Mouse (Mus musculus) ES-Bruce4 (cell line): ENCODE data around the gene Zfp346. TPM values are rescaled to one million over a fixed set of nuclear protein-coding genes. Genes with fewer than 3 reads are reported as not detected.

ENCODE experiments used
- H3K27ac ChIP-seq: 2 replicates; pipeline ENCODE4 v1.5.1; 2012; ENCODE audit warnings: low read length, inconsistent platforms; ENCODE audit not compliant: insufficient read depth
- H3K27me3 ChIP-seq: 2 replicates; pipeline ENCODE4 v1.6.1; 2012; ENCODE audit warnings: mild to moderate bottlenecking, low read length, inconsistent platforms; ENCODE audit not compliant: control insufficient read depth, poor library complexity, insufficient read depth, severe bottlenecking
- H3K36me3 ChIP-seq: 2 replicates; pipeline ENCODE4 v1.6.1; 2012; ENCODE audit warnings: inconsistent platforms, mild to moderate bottlenecking, low read length, moderate library complexity; ENCODE audit not compliant: control insufficient read depth, poor library complexity, insufficient read depth, severe bottlenecking
- H3K4me1 ChIP-seq: one replicate; pipeline ENCODE4 v1.8.1; 2011; ENCODE audit warnings: low read length; ENCODE audit not compliant: control insufficient read depth, insufficient read depth
- H3K4me3 ChIP-seq: 2 replicates; pipeline ENCODE4 v1.5.1; 2011; ENCODE audit warnings: low read depth, mild to moderate bottlenecking, low read length
- H3K9ac ChIP-seq: 2 replicates; pipeline ENCODE4 v1.6.1; 2012; ENCODE audit warnings: low read depth, mild to moderate bottlenecking, inconsistent platforms; ENCODE audit not compliant: poor library complexity, severe bottlenecking
- H3K9me3 ChIP-seq: replicated peaks from 2 replicates; pipeline ENCODE4 v1.6.1; 2012; ENCODE audit warnings: mild to moderate bottlenecking, low read length, inconsistent platforms; ENCODE audit not compliant: control insufficient read depth, poor library complexity, insufficient read depth, severe bottlenecking
- CTCF ChIP-seq: IDR thresholded peaks from one replicate; pipeline ENCODE4 v1.8.1; 2011; ENCODE audit warnings: low read depth, low read length
- EP300 ChIP-seq: IDR thresholded peaks from 2 replicates; pipeline ENCODE4 v1.6.1; 2011; ENCODE audit warnings: low read depth, low read length; ENCODE audit not compliant: insufficient read depth
- POLR2A ChIP-seq: IDR thresholded peaks from one replicate; pipeline ENCODE4 v1.8.1; 2011; ENCODE audit warnings: low read length; ENCODE audit not compliant: insufficient read depth
- polyA plus RNA-seq: library from polyadenylated mRNA; stranded (reverse); fragments of >200 nt; gene quantifications from 2 replicates; pipeline ENCODE4 v1.2.4, GENCODE M21; 2011; ENCODE audit warnings: low read depth; ENCODE audit not compliant: missing spikeins, insufficient read depth, insufficient read length

The Zfp346 gene
- polyA plus RNA-seq, 1 experiment, result 37.0 TPM

GRCm38 (mm10) chr13:55171517-55172335 lies 66.6 kb downstream of the Zfp346 start:
- Histone ChIP-seq H3K27me3 (no peaks in the 10 kb centered on the region), H3K9ac (no peak overlapping the region; the same call in 1 of the 2 replicates), H3K4me3 (peak overlapping the region; percentile 11; the same call in 1 of the 2 replicates), H3K4me1 (peaks cover 5% of the 10 kb centered on the region), H3K27ac (no peak overlapping the region), H3K36me3 (no peaks in the 10 kb centered on the region), H3K9me3 (no peaks in the 10 kb centered on the region)
- TF ChIP-seq CTCF (no peak), POLR2A (no peak), EP300 (0 out of 2 replicates have a peak, but pooled peaks have one; percentile 7)

DNA sequence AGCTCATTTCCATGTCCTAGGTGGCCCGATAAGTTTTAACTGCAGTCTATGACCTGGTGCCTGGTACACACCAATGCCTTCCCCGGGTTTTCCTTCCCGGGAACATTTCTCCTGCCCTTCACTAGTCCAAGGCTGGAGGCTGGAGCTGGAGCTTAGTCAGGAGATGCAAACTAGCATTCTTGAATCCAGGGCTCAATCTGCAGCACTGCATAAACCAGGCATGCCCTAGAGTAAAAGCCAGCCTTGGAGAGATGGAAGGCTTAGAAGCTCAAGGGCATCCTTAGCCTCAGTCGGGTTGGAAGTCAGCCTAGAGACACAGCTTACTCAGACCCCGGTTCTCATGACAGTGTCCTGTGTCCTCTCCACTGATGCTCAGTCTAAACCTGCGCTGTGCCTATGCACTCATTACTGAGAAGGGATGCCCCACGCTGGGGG lies 67.2 kb downstream of the Zfp346 start:
- Histone ChIP-seq H3K4me1 (peaks cover 5% of the 10 kb centered on the region), H3K27ac (no peak overlapping the region), H3K4me3 (no peak overlapping the region), H3K27me3 (no peaks in the 10 kb centered on the region), H3K36me3 (no peaks in the 10 kb centered on the region), H3K9me3 (no peaks in the 10 kb centered on the region), H3K9ac (no peak overlapping the region)
- TF ChIP-seq CTCF (no peak), EP300 (no peak), POLR2A (no peak)

DNA sequence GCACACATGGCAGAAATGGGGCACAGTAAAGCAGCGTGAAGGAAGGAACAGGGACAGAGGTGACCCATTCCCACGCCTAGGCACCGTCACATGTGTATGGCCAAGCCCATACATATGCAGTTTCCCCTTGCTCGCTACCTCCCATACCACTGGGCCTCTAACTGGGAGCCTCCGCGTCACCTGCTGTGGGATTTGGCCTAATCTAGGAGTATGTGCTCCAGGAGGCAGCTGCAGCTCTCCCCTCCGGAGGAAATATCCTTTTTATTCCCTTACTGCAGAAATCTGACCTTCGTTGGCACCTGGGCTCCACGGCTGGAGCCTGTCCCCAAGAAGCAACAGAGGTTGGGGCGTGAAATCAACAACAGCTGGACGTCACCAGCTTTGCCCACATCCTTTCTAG lies 69.2 kb downstream of the Zfp346 start:
- TF ChIP-seq POLR2A (no peak), EP300 (no peak), CTCF (no peak)
- Histone ChIP-seq H3K9me3 (no peaks in the 10 kb centered on the region), H3K27me3 (no peaks in the 10 kb centered on the region), H3K4me1 (peaks cover 2% of the 10 kb centered on the region), H3K4me3 (no peak overlapping the region), H3K27ac (no peak overlapping the region), H3K36me3 (no peaks in the 10 kb centered on the region), H3K9ac (no peak overlapping the region)

GRCm38 (mm10) chr13:55176265-55176664 lies 71.2 kb downstream of the Zfp346 start:
- Histone ChIP-seq H3K27ac (no peak overlapping the region), H3K27me3 (no peaks in the 10 kb centered on the region), H3K4me1 (peaks cover 2% of the 10 kb centered on the region), H3K9ac (no peak overlapping the region), H3K4me3 (no peak overlapping the region), H3K9me3 (no peaks in the 10 kb centered on the region), H3K36me3 (no peaks in the 10 kb centered on the region)
- TF ChIP-seq CTCF (no peak), POLR2A (no peak), EP300 (no peak)

- Histone ChIP-seq H3K4me1 (peaks cover 2% of the 10 kb centered on the region), H3K4me3 (no peak overlapping the region), H3K9me3 (no peaks in the 10 kb centered on the region), H3K36me3 (no peaks in the 10 kb centered on the region), H3K27ac (peak overlapping the region; percentile 29; the same call in 1 of the 2 replicates), H3K9ac (peak overlapping the region; percentile 20; the same call in 1 of the 2 replicates), H3K27me3 (no peaks in the 10 kb centered on the region)
- TF ChIP-seq CTCF, result peak; percentile 55
- TF ChIP-seq POLR2A, result no peak
These were observed 72.9 kb downstream of the Zfp346 start for GRCm38 (mm10) chr13:55177903-55178496.

DNA sequence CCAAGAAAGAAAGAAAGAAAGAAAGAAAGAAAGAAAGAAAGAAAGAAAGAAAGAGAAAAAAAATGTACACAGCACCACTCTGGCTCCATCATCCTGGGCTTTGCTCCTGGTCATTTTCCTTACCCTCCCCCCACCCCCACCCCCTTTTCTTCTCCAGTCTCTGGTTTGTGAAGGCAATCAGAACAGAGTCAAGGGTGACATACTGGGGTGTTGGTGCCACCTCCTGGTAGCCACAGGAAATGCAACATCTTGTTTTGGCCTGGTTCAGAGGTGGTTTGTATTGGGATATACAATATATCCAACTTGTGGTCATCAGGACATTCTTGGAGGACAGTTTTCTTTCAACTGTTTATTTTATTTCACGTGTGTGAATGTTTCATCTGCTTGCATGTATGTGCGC lies 73.4 kb downstream of the Zfp346 start:
- Histone ChIP-seq H3K9me3 (no peaks in the 10 kb centered on the region), H3K36me3 (no peaks in the 10 kb centered on the region), H3K4me1 (peaks cover 2% of the 10 kb centered on the region), H3K9ac (peak overlapping the region; percentile 20; the same call in 1 of the 2 replicates), H3K27ac (no peak overlapping the region), H3K4me3 (no peak overlapping the region), H3K27me3 (no peaks in the 10 kb centered on the region)
- TF ChIP-seq EP300 (no peak), CTCF (peak; percentile 46)
